Mouse (Mus musculus): ENCODE measurements at regions not wholly inside any gene's neighbourhood (a gene's known extent, or its start where the extent isn't known, plus 50 kb on each side); places are given as distances from the start of the nearest gene placed in this dataset.

DNA sequence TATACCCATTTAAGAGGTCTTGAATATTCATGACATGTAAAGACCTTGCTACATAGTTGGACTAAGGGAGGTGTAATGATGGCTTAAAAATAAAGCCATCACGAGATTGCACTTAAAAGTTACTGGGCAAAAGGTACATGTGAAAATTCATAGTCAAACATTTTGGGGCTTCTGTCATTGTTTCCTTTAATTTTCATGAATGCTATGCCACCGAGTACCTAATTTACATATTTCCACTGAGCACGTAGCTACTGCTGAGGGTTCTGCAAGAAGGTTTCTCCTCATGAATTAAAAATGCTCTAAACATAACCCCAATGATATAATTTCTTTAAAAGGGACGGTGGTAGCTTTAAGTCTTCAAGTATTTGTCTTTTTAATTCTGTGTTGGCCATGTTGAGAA, 800.4 kb downstream of the Ets1 start:
- 85% methylated on average over 4 of the region's 4 CpGs for WGBS
- no peak overlapping the region for H3K27ac ChIP-seq (replicated peaks; ENCODE audit: low read depth, low read length)
- ATAC-seq (ENCODE audit: low FRiP score, low read depth) (no peak), DNase-seq (ENCODE audit: low spot score) (no peak)
- no peak overlapping the region for H3K9ac ChIP-seq (ENCODE audit: low read depth, low read length, severe bottlenecking)
- no peaks in the 10 kb centered on the region for H3K4me1 ChIP-seq (ENCODE audit: control insufficient read depth, insufficient read depth, low read length)
- H3K4me2 ChIP-seq (replicated peaks; ENCODE audit: low read depth, low read length, severe bottlenecking): no peak overlapping the region
- no peak overlapping the region for H3K4me3 ChIP-seq (replicated peaks; ENCODE audit: low read length)
- H3K9me3 ChIP-seq (ENCODE audit: control insufficient read depth, low read length): no peaks in the 10 kb centered on the region
- no peaks in the 10 kb centered on the region for H3K27me3 ChIP-seq (ENCODE audit: control insufficient read depth, insufficient read depth, low read length)
- H3K36me3 ChIP-seq (ENCODE audit: control insufficient read depth, insufficient read depth, low read length): no peaks in the 10 kb centered on the region
- no peak for TF ChIP-seq POLR2A (IDR thresholded peaks at IDR 0.05; ENCODE audit: borderline replicate concordance, extremely low read depth, insufficient read depth, insufficient read length)

DNA sequence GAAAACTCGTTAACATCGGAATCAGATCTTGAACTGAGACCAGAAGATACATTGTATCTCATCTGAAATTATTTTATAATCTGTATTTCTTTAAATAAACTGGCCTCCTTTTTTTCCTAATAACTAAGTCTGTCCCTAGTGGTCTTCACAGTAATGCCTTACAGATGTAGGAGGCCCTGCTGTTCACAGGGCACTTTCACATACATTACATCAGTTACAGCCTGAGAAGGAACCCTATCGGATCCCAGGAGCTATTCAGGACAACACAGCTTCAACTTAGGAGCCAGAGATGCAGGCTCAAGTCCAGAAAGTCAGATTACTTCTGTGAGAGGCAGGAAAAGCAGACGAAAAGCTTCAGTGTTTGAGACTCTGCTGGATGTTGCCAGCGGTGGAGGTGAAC, 806.2 kb downstream of the Ets1 start:
- peaks cover 8% of the 10 kb centered on the region for H3K4me1 ChIP-seq (ENCODE audit: control insufficient read depth, insufficient read depth, low read length)
- peak; percentile 82 for ATAC-seq (ENCODE audit: low FRiP score, low read depth)
- H3K9ac ChIP-seq (ENCODE audit: low read depth, low read length, severe bottlenecking): no peak overlapping the region
- no peak for TF ChIP-seq POLR2A (IDR thresholded peaks at IDR 0.05; ENCODE audit: borderline replicate concordance, extremely low read depth, insufficient read depth, insufficient read length)
- H3K9me3 ChIP-seq (ENCODE audit: control insufficient read depth, low read length): no peaks in the 10 kb centered on the region
- WGBS: 63% methylated on average over 5 of the region's 5 CpGs
- H3K36me3 ChIP-seq (ENCODE audit: control insufficient read depth, insufficient read depth, low read length): no peaks in the 10 kb centered on the region
- H3K27me3 ChIP-seq (ENCODE audit: control insufficient read depth, insufficient read depth, low read length): no peaks in the 10 kb centered on the region
- no peak overlapping the region; the same call in 1 of the 2 replicates for H3K27ac ChIP-seq (replicated peaks; ENCODE audit: low read depth, low read length)
- DNase-seq (ENCODE audit: low spot score): peak; percentile 30
- H3K4me3 ChIP-seq (replicated peaks; ENCODE audit: low read length): no peak overlapping the region
- H3K4me2 ChIP-seq (replicated peaks; ENCODE audit: low read depth, low read length, severe bottlenecking): no peak overlapping the region

DNA sequence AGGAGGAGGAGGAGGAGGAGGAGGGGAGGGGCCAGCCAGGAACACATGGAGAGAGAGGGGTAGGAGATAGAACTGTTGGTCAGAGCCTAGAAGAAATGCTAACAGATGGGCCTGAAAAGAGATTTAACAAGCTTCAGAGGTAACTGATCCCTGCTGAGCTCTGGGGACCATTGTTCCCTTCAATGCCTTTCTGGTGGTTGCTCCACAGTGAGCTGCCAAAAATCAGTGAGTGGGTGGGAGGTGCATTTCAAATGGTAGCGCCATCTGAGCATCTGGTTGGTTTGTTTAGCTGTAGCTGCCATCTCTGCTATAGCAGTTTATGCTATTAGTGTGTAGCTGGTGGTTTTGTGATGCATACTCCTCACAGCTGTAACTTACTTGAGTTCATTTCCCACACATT, 809.9 kb downstream of the Ets1 start:
- Histone ChIP-seq H3K36me3 (ENCODE audit: control insufficient read depth, insufficient read depth, low read length) (no peaks in the 10 kb centered on the region), H3K27me3 (ENCODE audit: control insufficient read depth, insufficient read depth, low read length) (no peaks in the 10 kb centered on the region), H3K4me3 (replicated peaks; ENCODE audit: low read length) (no peak overlapping the region), H3K4me1 (ENCODE audit: control insufficient read depth, insufficient read depth, low read length) (peaks cover 8% of the 10 kb centered on the region), H3K4me2 (replicated peaks; ENCODE audit: low read depth, low read length, severe bottlenecking) (no peak overlapping the region), H3K27ac (replicated peaks; ENCODE audit: low read depth, low read length) (no peak overlapping the region), H3K9me3 (ENCODE audit: control insufficient read depth, low read length) (no peaks in the 10 kb centered on the region), H3K9ac (ENCODE audit: low read depth, low read length, severe bottlenecking) (no peak overlapping the region)
- DNase-seq (ENCODE audit: low spot score) (peak; percentile 14), ATAC-seq (ENCODE audit: low FRiP score, low read depth) (no peak)
- 62% methylated on average over 1 of the region's 1 CpGs for WGBS
- TF ChIP-seq POLR2A (IDR thresholded peaks at IDR 0.05; ENCODE audit: borderline replicate concordance, extremely low read depth, insufficient read depth, insufficient read length): no peak

DNA sequence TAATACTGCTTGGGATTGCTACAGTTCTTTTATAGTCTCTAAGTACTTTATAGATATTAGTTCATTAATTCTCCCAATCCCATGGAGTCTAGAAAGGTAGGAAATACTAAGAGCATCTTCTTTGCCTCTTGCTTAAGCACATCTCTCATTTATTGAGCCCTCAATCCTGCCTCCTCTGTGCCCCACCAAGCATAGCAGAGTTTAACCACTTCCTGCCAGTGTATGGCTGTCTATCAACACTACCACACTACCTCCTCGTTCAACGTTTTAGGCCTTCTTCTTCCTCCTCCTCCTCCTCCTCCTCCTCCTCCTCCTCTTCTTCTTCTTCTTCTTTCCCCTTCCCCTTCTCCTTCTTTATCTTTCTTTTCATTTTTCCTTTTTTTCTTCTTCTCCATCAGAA, 839.1 kb downstream of the Ets1 start:
- H3K4me2 ChIP-seq (replicated peaks; ENCODE audit: low read depth, low read length, severe bottlenecking): no peak overlapping the region
- no peaks in the 10 kb centered on the region for H3K27me3 ChIP-seq (ENCODE audit: control insufficient read depth, insufficient read depth, low read length)
- H3K4me1 ChIP-seq (ENCODE audit: control insufficient read depth, insufficient read depth, low read length): no peaks in the 10 kb centered on the region
- 77% methylated on average over 2 of the region's 2 CpGs for WGBS
- no peak for TF ChIP-seq POLR2A (IDR thresholded peaks at IDR 0.05; ENCODE audit: borderline replicate concordance, extremely low read depth, insufficient read depth, insufficient read length)
- H3K4me3 ChIP-seq (replicated peaks; ENCODE audit: low read length): no peak overlapping the region
- no peak overlapping the region for H3K9ac ChIP-seq (ENCODE audit: low read depth, low read length, severe bottlenecking)
- H3K9me3 ChIP-seq (ENCODE audit: control insufficient read depth, low read length): no peaks in the 10 kb centered on the region
- H3K36me3 ChIP-seq (ENCODE audit: control insufficient read depth, insufficient read depth, low read length): no peaks in the 10 kb centered on the region
- ATAC-seq (ENCODE audit: low FRiP score, low read depth): no peak
- no peak for DNase-seq (ENCODE audit: low spot score)
- H3K27ac ChIP-seq (replicated peaks; ENCODE audit: low read depth, low read length): no peak overlapping the region

DNA sequence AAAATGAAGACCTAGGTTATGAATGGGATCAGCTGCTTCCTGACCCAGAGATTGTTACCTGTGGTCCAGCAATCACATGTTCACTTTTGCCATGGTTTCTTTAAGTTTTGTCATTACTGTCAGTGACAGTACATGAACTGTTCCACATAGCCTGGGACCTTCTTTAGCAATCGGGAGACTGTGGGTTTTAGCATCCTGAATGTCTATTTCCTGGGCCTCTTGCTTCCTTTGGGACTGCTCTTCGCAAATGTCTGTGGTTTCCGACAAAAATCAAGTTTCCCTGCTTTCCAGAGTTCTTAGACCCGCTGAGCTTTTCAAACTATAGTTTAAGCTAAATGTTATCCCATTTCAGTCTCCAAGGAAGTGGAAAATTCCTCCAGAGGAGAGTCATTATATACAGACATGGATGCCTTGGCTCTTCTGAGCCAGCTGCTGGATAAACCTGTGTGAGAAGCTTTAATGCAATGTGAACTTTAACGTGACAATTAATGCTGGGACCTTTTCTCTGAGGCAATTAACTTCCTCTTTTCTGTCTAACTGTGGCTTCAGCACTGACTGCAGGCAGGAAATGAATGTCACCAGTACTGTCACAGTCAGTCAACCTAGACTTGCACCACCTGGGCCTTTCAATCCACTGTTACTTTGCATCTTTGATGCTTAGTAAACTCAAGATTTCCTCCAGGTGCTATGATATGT, 847.0 kb downstream of the Ets1 start:
- Histone ChIP-seq H3K27ac (replicated peaks; ENCODE audit: low read depth, low read length) (no peak overlapping the region), H3K4me2 (replicated peaks; ENCODE audit: low read depth, low read length, severe bottlenecking) (no peak overlapping the region), H3K36me3 (ENCODE audit: control insufficient read depth, insufficient read depth, low read length) (no peaks in the 10 kb centered on the region), H3K4me1 (ENCODE audit: control insufficient read depth, insufficient read depth, low read length) (no peaks in the 10 kb centered on the region), H3K9me3 (ENCODE audit: control insufficient read depth, low read length) (no peaks in the 10 kb centered on the region), H3K27me3 (ENCODE audit: control insufficient read depth, insufficient read depth, low read length) (no peaks in the 10 kb centered on the region), H3K9ac (ENCODE audit: low read depth, low read length, severe bottlenecking) (no peak overlapping the region), H3K4me3 (replicated peaks; ENCODE audit: low read length) (no peak overlapping the region)
- ATAC-seq (ENCODE audit: low FRiP score, low read depth): no peak
- DNase-seq (ENCODE audit: low spot score): no peak
- no peak for TF ChIP-seq POLR2A (IDR thresholded peaks at IDR 0.05; ENCODE audit: borderline replicate concordance, extremely low read depth, insufficient read depth, insufficient read length)
- 56% methylated on average over 5 of the region's 5 CpGs for WGBS

DNA sequence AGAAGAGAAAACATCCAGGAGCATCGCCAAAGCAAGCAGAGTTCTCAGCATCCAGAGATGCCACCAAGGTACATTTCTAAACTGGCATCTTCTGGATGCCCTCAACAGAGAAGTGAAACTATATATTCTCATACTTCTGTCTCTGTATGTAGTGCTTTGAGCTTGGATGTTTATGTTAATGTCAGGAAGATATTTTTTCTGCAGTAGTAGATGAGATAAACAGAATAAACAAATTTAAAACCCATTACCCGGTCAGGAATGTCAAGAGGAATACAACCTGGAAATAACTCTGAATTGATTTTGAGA, 847.5 kb downstream of the Ets1 start:
- no peaks in the 10 kb centered on the region for H3K36me3 ChIP-seq (ENCODE audit: control insufficient read depth, insufficient read depth, low read length)
- H3K4me2 ChIP-seq (replicated peaks; ENCODE audit: low read depth, low read length, severe bottlenecking): no peak overlapping the region
- 88% methylated on average over 2 of the region's 2 CpGs for WGBS
- no peaks in the 10 kb centered on the region for H3K4me1 ChIP-seq (ENCODE audit: control insufficient read depth, insufficient read depth, low read length)
- no peaks in the 10 kb centered on the region for H3K9me3 ChIP-seq (ENCODE audit: control insufficient read depth, low read length)
- H3K27ac ChIP-seq (replicated peaks; ENCODE audit: low read depth, low read length): no peak overlapping the region
- no peak for TF ChIP-seq POLR2A (IDR thresholded peaks at IDR 0.05; ENCODE audit: borderline replicate concordance, extremely low read depth, insufficient read depth, insufficient read length)
- H3K9ac ChIP-seq (ENCODE audit: low read depth, low read length, severe bottlenecking): no peak overlapping the region
- DNase-seq (ENCODE audit: low spot score) (no peak), ATAC-seq (ENCODE audit: low FRiP score, low read depth) (no peak)
- no peak overlapping the region for H3K4me3 ChIP-seq (replicated peaks; ENCODE audit: low read length)
- no peaks in the 10 kb centered on the region for H3K27me3 ChIP-seq (ENCODE audit: control insufficient read depth, insufficient read depth, low read length)

All from limb, embryonic 14.5 days (tissue).